Mouse (Mus musculus) R1 (cell line): ENCODE results near the gene Cntnap2.

Experiments used
- DNase-seq: peaks from one replicate; pipeline ENCODE4 v3.0.0-alpha.2; 2018; ENCODE audit warnings: low read depth, low spot score

Gene Cntnap2

DNA sequence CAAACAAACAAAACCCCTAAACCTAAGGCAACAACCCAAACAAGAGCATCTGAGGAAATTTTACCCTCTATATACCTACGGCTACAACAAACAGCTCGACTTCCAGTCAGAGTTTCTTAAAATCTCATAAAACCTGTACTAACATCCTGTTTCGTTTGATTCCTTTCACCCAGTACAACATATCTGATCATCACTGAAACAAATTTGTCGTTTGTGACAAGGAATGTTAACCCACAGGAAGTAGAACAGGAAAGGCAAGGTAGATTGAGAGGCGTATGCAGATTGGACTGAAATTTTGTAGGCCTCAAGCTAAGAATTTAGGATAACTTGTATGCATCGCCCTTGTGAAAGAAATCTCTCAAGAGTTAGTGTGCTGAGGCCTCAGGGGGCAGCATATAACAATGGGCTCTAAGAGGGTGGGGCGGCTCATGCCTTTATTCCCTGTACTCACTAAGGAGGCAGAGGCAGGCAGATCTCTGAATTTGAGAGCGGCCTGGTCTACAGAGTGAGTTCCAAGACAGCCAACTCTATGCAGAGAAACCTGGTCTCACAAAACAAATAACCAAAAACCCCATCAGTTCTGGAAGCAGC, 2291.0 kb downstream of the Cntnap2 start:
- peak; percentile 91 for DNase-seq
